Mouse (Mus musculus): ENCODE measurements around the gene Fsip1. TPM values are rescaled to one million over a fixed set of nuclear protein-coding genes. Genes with fewer than 3 reads are reported as not detected.

The Fsip1 gene
- total RNA-seq, 1 experiment from 2014 or later: 0.52 TPM

- no peak for DNase-seq
Observed at GRCm38 (mm10) chr2:118124437-118124836, 132.3 kb downstream of the Fsip1 start.

DNA sequence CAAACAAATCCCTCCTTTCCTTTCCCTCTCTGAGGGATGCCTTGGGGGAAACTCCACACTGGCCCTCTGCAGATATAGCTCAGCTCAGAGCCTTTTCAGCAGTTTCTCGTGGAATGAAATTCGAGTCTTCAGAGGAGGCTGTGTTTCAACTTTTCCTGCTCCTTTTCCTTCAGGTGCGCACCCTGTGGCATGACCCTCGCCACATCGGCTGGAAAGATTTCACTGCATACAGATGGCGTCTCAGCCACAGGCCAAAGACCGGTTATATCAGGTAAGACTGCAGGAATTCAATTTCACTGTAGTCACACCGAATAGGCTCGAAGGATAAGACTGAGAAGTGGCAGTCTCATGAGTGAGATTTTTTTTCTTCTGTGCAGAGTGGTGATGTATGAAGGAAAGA is 133.0 kb downstream of the Fsip1 start:
- DNase-seq: no peak

GRCm38 (mm10) chr2:118122291-118122690 is 134.5 kb downstream of the Fsip1 start:
- DNase-seq: no peak

DNA sequence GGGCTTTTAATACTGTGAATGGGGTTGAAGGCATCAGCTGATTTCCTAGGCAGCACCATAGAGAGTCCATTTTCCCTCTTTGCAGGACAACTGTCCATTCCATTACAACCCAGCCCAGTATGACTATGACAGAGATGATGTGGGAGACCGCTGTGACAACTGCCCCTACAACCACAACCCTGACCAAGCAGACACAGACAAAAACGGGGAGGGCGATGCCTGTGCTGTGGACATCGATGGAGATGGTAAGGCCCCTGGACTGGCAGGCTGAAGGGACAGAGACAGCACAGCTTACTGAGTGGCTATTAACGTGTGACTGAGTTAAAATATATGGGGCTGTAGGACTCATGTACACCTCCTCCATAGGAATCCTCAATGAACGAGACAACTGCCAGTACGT is 136.0 kb downstream of the Fsip1 start:
- DNase-seq: no peak

DNA sequence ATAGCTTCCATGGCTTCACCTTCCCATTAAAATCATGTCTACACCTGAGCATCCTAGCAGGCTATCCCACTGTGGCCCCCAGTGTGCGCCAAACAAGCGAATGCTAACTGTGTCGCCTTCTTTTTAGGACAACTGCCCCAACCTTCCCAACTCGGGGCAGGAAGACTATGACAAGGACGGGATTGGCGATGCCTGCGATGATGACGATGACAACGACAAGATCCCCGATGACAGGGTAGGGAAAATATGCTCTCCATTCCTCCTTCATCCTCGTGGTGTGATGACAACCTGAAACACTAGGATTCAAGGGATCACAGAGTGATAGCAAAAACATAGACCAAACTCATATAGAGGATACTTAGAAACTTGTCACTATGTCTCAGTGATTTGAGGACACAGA is 136.7 kb downstream of the Fsip1 start:
- DNase-seq: no peak

DNA sequence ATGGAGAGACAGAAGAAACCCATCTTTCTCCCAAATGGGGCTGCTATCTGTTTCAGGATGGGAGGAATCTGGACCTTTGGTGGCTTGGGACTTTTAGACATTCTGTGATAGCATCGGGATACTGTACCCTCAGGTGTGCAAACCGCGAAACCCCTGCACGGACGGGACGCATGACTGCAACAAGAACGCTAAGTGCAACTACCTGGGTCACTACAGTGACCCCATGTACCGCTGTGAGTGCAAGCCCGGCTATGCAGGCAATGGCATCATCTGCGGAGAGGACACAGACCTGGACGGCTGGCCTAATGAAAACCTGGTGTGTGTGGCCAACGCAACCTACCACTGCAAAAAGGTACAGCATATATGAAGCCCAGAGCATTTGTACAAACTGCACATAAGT is 137.1 kb downstream of the Fsip1 start:
- no peak for DNase-seq

DNA sequence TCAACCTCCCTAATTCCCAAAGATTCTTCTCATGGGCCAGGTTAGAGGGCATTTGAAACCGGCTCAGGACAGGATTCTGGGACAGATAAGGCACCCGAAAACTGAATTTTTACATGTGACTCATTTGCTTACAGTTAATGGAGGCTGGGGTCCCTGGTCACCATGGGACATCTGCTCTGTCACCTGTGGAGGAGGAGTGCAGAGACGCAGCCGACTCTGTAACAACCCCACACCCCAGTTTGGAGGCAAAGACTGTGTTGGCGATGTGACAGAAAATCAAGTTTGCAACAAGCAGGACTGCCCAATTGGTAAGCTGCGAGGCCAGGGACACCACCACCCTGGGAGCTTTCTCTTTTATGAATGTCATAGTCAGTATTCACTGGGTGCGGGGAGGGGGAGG is 138.3 kb downstream of the Fsip1 start:
- DNase-seq: no peak

GRCm38 (mm10) chr2:118118045-118118444 is 138.7 kb downstream of the Fsip1 start:
- DNase-seq: no peak

- DNase-seq: no peak
Observed at GRCm38 (mm10) chr2:118117401-118117800, 139.4 kb downstream of the Fsip1 start.

DNA sequence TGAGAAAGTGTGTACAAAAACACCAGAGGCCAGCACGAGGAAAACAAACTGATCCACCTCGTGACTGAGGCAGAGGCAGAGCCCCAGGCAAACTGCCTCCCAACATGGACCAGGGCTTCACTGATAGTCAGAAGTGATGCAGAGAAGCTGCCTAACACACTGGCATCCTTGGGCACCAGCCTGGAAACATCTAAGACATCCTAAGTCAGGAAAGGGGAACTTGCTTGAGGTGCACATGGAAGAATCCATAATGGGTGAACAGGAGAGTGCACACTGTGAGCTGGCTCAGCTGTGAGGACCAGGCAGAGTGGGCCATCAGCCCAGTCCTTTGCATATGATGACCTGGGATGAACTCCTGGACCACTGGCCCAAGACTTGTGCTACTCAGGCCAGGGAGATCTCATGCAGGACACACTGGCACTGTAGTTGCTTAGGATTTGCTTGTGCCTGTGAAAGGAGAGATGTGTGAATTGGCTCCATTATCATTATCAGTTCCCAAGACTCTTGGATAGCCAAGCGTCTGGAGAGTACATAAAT is 139.9 kb downstream of the Fsip1 start:
- DNase-seq: no peak

DNA sequence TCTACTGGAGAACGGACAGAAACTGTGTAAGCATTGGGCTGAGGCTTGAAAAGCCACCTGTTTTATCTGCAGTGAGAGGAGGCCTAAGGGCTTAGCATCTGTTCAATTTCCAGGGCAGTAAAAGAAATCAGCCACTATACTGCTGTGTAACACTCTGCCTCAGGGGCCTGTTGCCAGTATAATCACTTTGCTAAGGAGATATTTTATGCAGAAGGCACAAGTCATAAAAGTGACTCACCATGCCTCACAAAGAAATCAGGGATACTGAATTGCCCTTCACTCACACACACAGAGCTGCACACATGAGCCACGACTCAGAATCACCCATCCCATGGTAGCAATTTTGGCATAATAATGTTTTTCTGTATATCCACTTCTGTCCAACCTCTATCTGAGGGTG is 140.6 kb downstream of the Fsip1 start:
- DNase-seq: no peak

- no peak for DNase-seq
Observed at GRCm38 (mm10) chr2:118115647-118116046, 141.1 kb downstream of the Fsip1 start.

DNA sequence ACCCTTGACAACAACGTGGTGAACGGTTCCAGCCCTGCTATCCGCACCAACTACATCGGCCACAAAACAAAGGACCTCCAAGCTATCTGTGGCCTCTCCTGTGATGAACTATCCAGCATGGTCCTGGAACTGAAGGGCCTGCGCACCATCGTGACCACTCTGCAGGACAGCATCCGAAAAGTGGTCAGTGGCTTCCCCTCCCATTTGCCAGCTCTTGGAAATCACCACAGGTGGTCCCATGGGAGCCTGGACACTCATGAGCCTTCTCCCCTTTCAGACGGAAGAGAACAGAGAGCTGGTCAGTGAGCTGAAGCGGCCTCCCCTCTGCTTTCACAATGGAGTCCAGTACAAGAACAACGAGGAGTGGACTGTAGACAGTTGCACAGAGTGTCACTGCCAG is 142.1 kb downstream of the Fsip1 start:
- no peak for DNase-seq

- peak; percentile 38 for DNase-seq
Observed at GRCm38 (mm10) chr2:118113808-118114524, 142.8 kb downstream of the Fsip1 start.

GRCm38 (mm10) chr2:118112846-118113479 is 143.8 kb downstream of the Fsip1 start:
- DNase-seq: no peak

DNA sequence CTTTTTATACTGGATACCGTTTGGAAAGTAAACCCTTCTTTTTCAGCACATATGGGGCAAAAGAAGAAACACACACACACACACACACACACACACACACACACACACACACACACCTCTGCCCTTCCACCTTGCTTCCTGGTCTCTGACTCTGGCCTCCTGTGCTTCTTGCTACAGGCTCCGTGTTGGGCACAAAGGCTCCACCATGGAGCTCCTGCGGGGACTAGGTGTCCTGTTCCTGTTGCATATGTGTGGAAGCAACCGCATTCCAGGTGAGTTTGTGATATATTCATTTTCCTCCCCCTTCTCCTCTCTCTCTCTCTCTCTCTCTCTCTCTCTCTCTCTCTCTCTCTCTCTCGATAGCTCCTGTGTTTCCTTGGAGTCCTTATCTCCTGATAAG is 144.3 kb downstream of the Fsip1 start:
- DNase-seq: no peak

GRCm38 (mm10) chr2:118111488-118112131 is 145.2 kb downstream of the Fsip1 start, which contains the start of gene Thbs1:
TSS of gene Thbs1 (plus strand) at chr2:118111876.
- DNase-seq: peak; percentile 77

DNA sequence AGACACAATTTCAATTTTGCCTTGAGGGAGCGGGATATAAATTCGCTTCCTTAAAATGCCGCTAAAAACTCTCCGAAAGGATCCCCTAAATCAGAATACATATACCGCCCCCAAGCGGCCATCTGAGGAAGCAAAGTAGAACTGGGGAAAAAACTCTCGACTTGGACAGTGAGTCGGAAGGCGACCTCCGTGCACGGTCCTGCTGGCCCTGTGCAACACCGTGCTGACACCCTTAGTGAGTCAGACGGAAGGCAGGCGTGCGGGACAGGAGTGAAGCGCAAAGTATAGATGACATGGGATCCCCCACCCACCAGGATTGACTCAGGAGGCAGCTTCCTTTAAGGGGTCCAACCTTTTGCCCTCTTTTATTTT is 145.7 kb downstream of the Fsip1 start:
- DNase-seq: peak; percentile 92

- peak; percentile 60 for DNase-seq
Observed at GRCm38 (mm10) chr2:118110225-118110915, 146.4 kb downstream of the Fsip1 start.

DNA sequence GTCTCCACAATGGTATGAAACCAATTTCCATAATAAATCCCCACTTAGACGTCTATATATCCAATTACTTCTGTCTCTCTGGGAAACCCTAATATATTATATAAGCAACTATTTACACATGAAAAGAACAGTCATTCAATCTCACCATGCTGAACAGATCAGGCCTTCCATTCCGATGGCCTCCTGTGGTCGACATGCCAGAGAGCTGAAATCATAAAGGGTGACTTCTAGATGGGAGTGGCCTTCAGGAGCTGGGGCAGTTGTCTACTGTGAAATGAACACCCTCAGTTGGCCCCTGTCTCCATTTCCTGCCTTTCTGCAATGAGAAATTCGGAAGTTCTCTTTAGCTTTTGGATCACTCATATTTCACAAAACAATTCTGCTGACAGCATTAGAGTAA is 154.6 kb downstream of the Fsip1 start:
- DNase-seq: no peak

DNA sequence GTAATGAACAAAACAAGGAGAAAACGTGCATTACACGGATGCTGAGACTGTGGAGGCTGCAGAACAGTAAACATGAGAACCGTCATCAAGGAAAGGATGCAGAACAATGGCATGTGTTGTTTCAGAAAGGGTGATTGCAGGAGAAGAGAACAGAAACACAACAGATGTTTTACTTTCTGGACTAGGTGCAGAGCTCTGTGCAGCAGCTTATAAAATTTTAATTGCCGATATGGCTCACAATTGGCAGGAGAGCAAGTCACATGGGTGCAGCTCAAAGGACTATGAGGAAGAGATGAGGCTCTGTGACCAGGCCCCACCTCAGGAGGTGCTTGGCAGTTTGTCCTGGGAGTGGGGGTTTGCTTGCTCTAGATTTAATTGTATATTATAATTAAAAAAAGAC is 157.7 kb downstream of the Fsip1 start:
- DNase-seq: no peak

DNA sequence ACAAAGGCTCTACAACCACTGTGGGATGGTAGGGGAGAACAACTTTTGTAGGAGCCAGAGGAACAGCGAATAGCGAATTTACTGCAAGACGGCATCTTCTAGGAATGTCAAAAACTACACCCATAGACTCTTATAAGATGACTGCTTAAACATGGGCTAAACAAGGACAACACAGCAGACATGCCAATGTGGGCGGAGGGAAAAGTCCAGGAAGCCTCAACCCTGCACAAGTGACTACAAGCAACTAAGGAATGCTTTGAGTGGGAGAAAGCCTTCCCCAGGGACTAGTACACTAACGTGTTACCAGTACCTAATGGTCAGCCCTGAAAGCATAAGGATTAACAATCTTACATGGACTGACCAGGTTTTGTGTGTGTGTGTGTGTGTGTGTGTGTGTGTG is 165.5 kb downstream of the Fsip1 start:
- DNase-seq: no peak
